Mouse (Mus musculus) stomach, embryonic 14.5 days (tissue): Measurements from ENCODE around the gene Uqcc1. TPM values are rescaled to one million over a fixed set of nuclear protein-coding genes. Genes with fewer than 3 reads are reported as not detected.

Source experiments
- ATAC-seq: fragments of 200-750 bp; cut with Nextera tagmentation; 2 replicates; pipeline ENCODE4 v1.8.0; 2017; ENCODE audit warnings: low read depth, moderate TSS enrichment; ENCODE audit not compliant: insufficient number of reproducible peaks, insufficient read depth, low FRiP score
- H3K27ac ChIP-seq: fragments of 300-500 bp; sonication (generic); 2 replicates; pipeline ENCODE4 v1.5.1; 2014; ENCODE audit warnings: mild to moderate bottlenecking, low read length, moderate library complexity, mixed read lengths
- H3K27me3 ChIP-seq: fragments of 300-500 bp; sonication (generic); 2 replicates; pipeline ENCODE4 v1.6.1; 2014; ENCODE audit warnings: low read length, control low read depth, mixed read lengths; ENCODE audit not compliant: control insufficient read depth, insufficient read depth
- H3K36me3 ChIP-seq: fragments of 300-500 bp; sonication (generic); 2 replicates; pipeline ENCODE4 v1.6.1; 2014; ENCODE audit warnings: mild to moderate bottlenecking, control low read depth, low read length, moderate library complexity, mixed read lengths; ENCODE audit not compliant: control insufficient read depth, insufficient read depth
- H3K4me1 ChIP-seq: fragments of 300-500 bp; sonication (generic); 2 replicates; pipeline ENCODE4 v1.6.1; 2014; ENCODE audit warnings: low read length, control low read depth, mixed read lengths; ENCODE audit not compliant: control insufficient read depth, insufficient read depth
- H3K4me2 ChIP-seq: fragments of 300-500 bp; sonication (generic); replicated peaks from 2 replicates; pipeline ENCODE4 v1.6.1; 2014; ENCODE audit warnings: low read depth, low read length, control low read depth
- H3K4me3 ChIP-seq: fragments of 300-500 bp; sonication (generic); 2 replicates; pipeline ENCODE4 v1.5.1; 2014; ENCODE audit warnings: low read depth, low read length, control low read depth
- H3K9ac ChIP-seq: fragments of 300-500 bp; sonication (generic); replicated peaks from 2 replicates; pipeline ENCODE4 v1.6.1; 2014; ENCODE audit warnings: low read depth, mild to moderate bottlenecking, control low read depth, low read length, moderate library complexity, mixed read lengths
- H3K9me3 ChIP-seq: fragments of 300-500 bp; sonication (generic); 2 replicates; pipeline ENCODE4 v1.6.1; 2016; ENCODE audit warnings: low read depth, low read length, control low read depth; ENCODE audit not compliant: control insufficient read depth
- WGBS: fragments of 180-500 bp; shearing (Covaris S2); extraction: QIAGEN DNeasy Blood & Tissue Kit; methylation state at CpG from one replicate; pipeline ENCODE4 v1.1.7; 2014; 5-methylcytosine and 5-hydroxymethylcytosine counted together
- polyA plus RNA-seq: library from polyadenylated mRNA; unstranded; fragments of >200 nt; fragmentation: Nextera tagmentation; extraction: Ambion mirVana; gene quantifications from 2 replicates; pipeline ENCODE4 v1.2.1, GENCODE M21; 2014

Gene Uqcc1
- polyA plus RNA-seq, 1 experiment from 2014 or later = 56.3 TPM

GRCm38 (mm10) chr2:155956134-155957059 is 26.3 kb upstream of the Uqcc1 start, which contains the start of gene Cep250:
Gene Cep250 (plus strand): TSS chr2:155956458.
- no peaks in the 10 kb centered on the region for H3K36me3 ChIP-seq
- no peaks in the 10 kb centered on the region for H3K9me3 ChIP-seq
- H3K4me1 ChIP-seq = peaks cover 4% of the 10 kb centered on the region; the same call in 1 of the 2 replicates
- peak within 1 kb of the TSS; percentile 96 for H3K9ac ChIP-seq
- peak within 1 kb of the TSS; percentile 60 for H3K4me2 ChIP-seq
- no peaks in the 10 kb centered on the region for H3K27me3 ChIP-seq
- WGBS = under 1% methylated on average over 58 of the region's 59 CpGs
- H3K4me3 ChIP-seq = peak within 1 kb of the TSS; percentile 80
- H3K27ac ChIP-seq = peak within 1 kb of the TSS; percentile 85
- ATAC-seq = peak; percentile 98

- H3K9me3 ChIP-seq = no peaks in the 10 kb centered on the region
- no peak for ATAC-seq
Measured at GRCm38 (mm10) chr2:155952006-155952405, 21.9 kb upstream of the Uqcc1 start.

GRCm38 (mm10) chr2:155949362-155949761 is 19.3 kb upstream of the Uqcc1 start:
- WGBS = 35% methylated on average over 6 of the region's 6 CpGs
- no peak overlapping the region for H3K4me2 ChIP-seq

More at GRCm38 (mm10) chr2:155952006-155952405, 21.9 kb upstream of the Uqcc1 start:
- Histone ChIP-seq H3K27me3 (no peaks in the 10 kb centered on the region), H3K9ac (no peak overlapping the region), H3K27ac (no peak overlapping the region), H3K36me3 (no peaks in the 10 kb centered on the region), H3K4me1 (no peaks in the 10 kb centered on the region), H3K4me3 (no peak overlapping the region), H3K4me2 (no peak overlapping the region)

GRCm38 (mm10) chr2:155947390-155948002 is 17.4 kb upstream of the Uqcc1 start:
- Histone ChIP-seq H3K4me3 (no peak overlapping the region), H3K4me1 (peaks cover 19% of the 10 kb centered on the region), H3K27me3 (no peaks in the 10 kb centered on the region), H3K27ac (no peak overlapping the region), H3K9me3 (no peaks in the 10 kb centered on the region), H3K4me2 (no peak overlapping the region), H3K36me3 (no peaks in the 10 kb centered on the region), H3K9ac (no peak overlapping the region)
- 53% methylated on average over 5 of the region's 5 CpGs for WGBS
- ATAC-seq = peak; percentile 64; the same call in 1 of the 2 replicates

More at GRCm38 (mm10) chr2:155949362-155949761, 19.3 kb upstream of the Uqcc1 start:
- Histone ChIP-seq H3K9ac (no peak overlapping the region), H3K9me3 (no peaks in the 10 kb centered on the region), H3K27me3 (no peaks in the 10 kb centered on the region), H3K36me3 (no peaks in the 10 kb centered on the region), H3K27ac (no peak overlapping the region), H3K4me3 (no peak overlapping the region), H3K4me1 (peaks cover 13% of the 10 kb centered on the region; the same call in 1 of the 2 replicates)
- no peak for ATAC-seq

GRCm38 (mm10) chr2:155946499-155946898 is 16.4 kb upstream of the Uqcc1 start:
- Histone ChIP-seq H3K9ac (no peak overlapping the region), H3K4me3 (no peak overlapping the region), H3K27me3 (no peaks in the 10 kb centered on the region), H3K27ac (no peak overlapping the region), H3K4me1 (peaks cover 19% of the 10 kb centered on the region), H3K9me3 (no peaks in the 10 kb centered on the region), H3K36me3 (no peaks in the 10 kb centered on the region), H3K4me2 (no peak overlapping the region)
- WGBS = 24% methylated on average over 4 of the region's 4 CpGs
- ATAC-seq = no peak

GRCm38 (mm10) chr2:155946069-155946468 is 16.0 kb upstream of the Uqcc1 start:
- H3K4me2 ChIP-seq = no peak overlapping the region
- 6% methylated on average over 7 of the region's 7 CpGs for WGBS
- H3K36me3 ChIP-seq = no peaks in the 10 kb centered on the region

GRCm38 (mm10) chr2:155945580-155945979 is 15.5 kb upstream of the Uqcc1 start:
- H3K9me3 ChIP-seq = no peaks in the 10 kb centered on the region
- no peaks in the 10 kb centered on the region for H3K27me3 ChIP-seq
- ATAC-seq = no peak
- H3K4me1 ChIP-seq = peaks cover 19% of the 10 kb centered on the region
- no peaks in the 10 kb centered on the region for H3K36me3 ChIP-seq
- 55% methylated on average over 5 of the region's 5 CpGs for WGBS
- no peak overlapping the region for H3K4me3 ChIP-seq
- H3K9ac ChIP-seq = no peak overlapping the region
- H3K27ac ChIP-seq = 0 out of 2 replicates have a peak overlapping the region, but pooled peaks have one; percentile 21
- no peak overlapping the region for H3K4me2 ChIP-seq

More at GRCm38 (mm10) chr2:155946069-155946468, 16.0 kb upstream of the Uqcc1 start:
- Histone ChIP-seq H3K4me3 (no peak overlapping the region), H3K9me3 (no peaks in the 10 kb centered on the region), H3K9ac (no peak overlapping the region), H3K27me3 (no peaks in the 10 kb centered on the region), H3K4me1 (peaks cover 19% of the 10 kb centered on the region), H3K27ac (no peak overlapping the region)
- ATAC-seq = no peak

GRCm38 (mm10) chr2:155945124-155945523 is 15.0 kb upstream of the Uqcc1 start, which contains the start of gene Gdf5:
Gene Gdf5 (minus strand): TSS chr2:155945367.
- Histone ChIP-seq H3K27me3 (no peaks in the 10 kb centered on the region), H3K27ac (peak within 1 kb of the TSS; percentile 55; the same call in 1 of the 2 replicates), H3K4me2 (0 out of 2 replicates have a peak within 1 kb of the TSS, but pooled peaks have one; percentile 14), H3K4me1 (peaks cover 19% of the 10 kb centered on the region), H3K36me3 (no peaks in the 10 kb centered on the region), H3K9ac (no peak within 1 kb of the TSS), H3K4me3 (0 out of 2 replicates have a peak within 1 kb of the TSS, but pooled peaks have one; percentile 2), H3K9me3 (no peaks in the 10 kb centered on the region)
- WGBS = 27% methylated on average over 13 of the region's 13 CpGs
- no peak for ATAC-seq
